Mouse (Mus musculus) CH12.LX (cell line): ENCODE results near the gene Scn4b.

Experiments
- CTCF ChIP-seq, 2 experiments: IDR thresholded peaks in 1 of 2; conservative IDR thresholded peaks in 1 of 2; 2 replicates each; pipeline ENCODE4 v1.5.1; 2011 to 2012; ENCODE audit warnings: low read depth in 2 of 2, low read length in 2 of 2, improper control_type of control experiment in 1 of 2, inconsistent platforms in 1 of 2, mild to moderate bottlenecking in 1 of 2, moderate library complexity in 1 of 2
- E2F4 ChIP-seq: IDR thresholded peaks from 2 replicates; pipeline ENCODE4 v1.6.1; 2011; ENCODE audit warnings: low read depth, low read length, improper control_type of control experiment; ENCODE audit not compliant: insufficient replicate concordance
- EP300 ChIP-seq: IDR thresholded peaks from 2 replicates; pipeline ENCODE4 v1.6.1; 2011; ENCODE audit warnings: low read length, improper control_type of control experiment
- GABPA ChIP-seq: IDR thresholded peaks from 2 replicates; pipeline ENCODE4 v1.6.1; 2012; ENCODE audit warnings: low read depth, low read length, improper control_type of control experiment, inconsistent platforms; ENCODE audit not compliant: insufficient replicate concordance
- HCFC1 ChIP-seq: IDR thresholded peaks from 2 replicates; pipeline ENCODE4 v1.6.1; 2012; ENCODE audit warnings: low read depth, mild to moderate bottlenecking, inconsistent platforms, low read length, improper control_type of control experiment
- JUN ChIP-seq: IDR thresholded peaks from 2 replicates; pipeline ENCODE4 v1.6.1; 2011; ENCODE audit warnings: low read depth, mild to moderate bottlenecking, low read length, improper control_type of control experiment, moderate library complexity; ENCODE audit not compliant: insufficient read depth
- MAX ChIP-seq: IDR thresholded peaks from 2 replicates; pipeline ENCODE4 v1.6.1; 2011; ENCODE audit warnings: low read length, improper control_type of control experiment
- NELFE ChIP-seq: IDR thresholded peaks from 2 replicates; pipeline ENCODE4 v1.6.1; 2011; ENCODE audit warnings: low read depth, low read length, improper control_type of control experiment
- POLR2A ChIP-seq: IDR thresholded peaks from 2 replicates; pipeline ENCODE4 v1.6.1; 2011; ENCODE audit warnings: low read depth, mild to moderate bottlenecking, improper control_type of control experiment, low read length
- RAD21 ChIP-seq: IDR thresholded peaks from 2 replicates; pipeline ENCODE4 v1.6.1; 2011; ENCODE audit warnings: low read depth, mild to moderate bottlenecking, low read length, improper control_type of control experiment, moderate library complexity
- TCF12 ChIP-seq: IDR thresholded peaks from 2 replicates; pipeline ENCODE4 v1.6.1; 2014; ENCODE audit warnings: low read depth, mild to moderate bottlenecking, inconsistent platforms, low read length, improper control_type of control experiment
- UBTF ChIP-seq: IDR thresholded peaks from 2 replicates; pipeline ENCODE4 v1.6.1; 2012; ENCODE audit warnings: low read depth, mild to moderate bottlenecking, inconsistent platforms, low read length, improper control_type of control experiment, moderate library complexity
- ZC3H11A ChIP-seq: IDR thresholded peaks from 2 replicates; pipeline ENCODE4 v1.6.1; 2012; ENCODE audit warnings: low read depth, mild to moderate bottlenecking, inconsistent platforms, low read length, improper control_type of control experiment
- ZKSCAN1 ChIP-seq: IDR thresholded peaks from 2 replicates; pipeline ENCODE4 v1.6.1; 2012; ENCODE audit warnings: low read depth, inconsistent platforms, low read length, improper control_type of control experiment, borderline replicate concordance

DNA sequence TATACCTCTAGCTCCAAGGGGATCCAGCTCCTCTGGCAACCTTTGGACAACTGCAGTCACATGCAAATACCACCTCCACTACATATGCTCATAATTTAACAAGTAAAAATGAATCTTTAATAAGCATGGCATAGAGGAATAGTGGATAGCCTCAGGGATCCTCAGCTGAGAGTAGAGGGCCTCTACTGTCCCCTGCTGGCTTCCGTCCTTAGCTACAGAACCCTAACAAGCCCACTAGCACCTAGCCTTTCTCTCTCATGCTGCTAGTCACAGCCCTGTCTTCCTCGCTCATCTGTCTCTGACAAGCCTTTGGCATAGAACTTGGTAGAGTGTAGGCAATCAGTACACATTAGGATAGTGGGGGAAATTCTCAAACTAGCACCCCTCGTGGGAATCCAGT lies 47.4 kb upstream of the Scn4b start:
- TF ChIP-seq CTCF (conservative IDR thresholded peaks at IDR 0.05 in 1 of 2, IDR thresholded peaks at IDR 0.05 in 1 of 2; ENCODE audit: low read depth in 2 of 2, low read length in 2 of 2): peak; percentile 41 to 69; a peak in 2 of 4 replicates
- no peak for TF ChIP-seq UBTF
- TF ChIP-seq E2F4: no peak
- TF ChIP-seq ZC3H11A: no peak
- no peak for TF ChIP-seq EP300
- no peak for TF ChIP-seq ZKSCAN1
- TF ChIP-seq TCF12: no peak
- TF ChIP-seq GABPA: no peak
- TF ChIP-seq JUN: no peak
- peak; percentile 67 for TF ChIP-seq RAD21
- TF ChIP-seq NELFE: no peak
- TF ChIP-seq MAX: no peak
- no peak for TF ChIP-seq HCFC1
- no peak for TF ChIP-seq POLR2A
